Mouse (Mus musculus) megakaryocyte, embryonic 14.5 days (primary cell): ENCODE results near the gene Tmco1. TPM values are rescaled to one million over a fixed set of nuclear protein-coding genes. Genes with fewer than 3 reads are reported as not detected.

ENCODE experiments used
- H3K27me3 ChIP-seq: replicated peaks from 2 replicates; pipeline ENCODE3; 2012; ENCODE audit warnings: inconsistent platforms
- H3K36me3 ChIP-seq: replicated peaks from 2 replicates; pipeline ENCODE3; 2012; ENCODE audit warnings: low read length, inconsistent platforms, mixed read lengths
- H3K4me1 ChIP-seq: 2 replicates; pipeline ENCODE4 v1.6.1; 2012; ENCODE audit warnings: inconsistent platforms
- H3K4me3 ChIP-seq: replicated peaks from 2 replicates; pipeline ENCODE3; 2012; ENCODE audit warnings: moderate library complexity, mild to moderate bottlenecking, inconsistent platforms
- H3K9me3 ChIP-seq: 2 replicates; pipeline ENCODE4 v1.6.1; 2012; ENCODE audit warnings: inconsistent platforms
- FLI1 ChIP-seq: IDR thresholded peaks from 2 replicates; pipeline ENCODE4 v1.6.1; 2012; ENCODE audit warnings: low read length, inconsistent platforms, mixed read lengths
- GATA1 ChIP-seq: IDR thresholded peaks from 3 replicates; pipeline ENCODE4 v1.6.1; 2012; ENCODE audit warnings: mixed read lengths, low read length, inconsistent platforms, borderline replicate concordance
- polyA plus RNA-seq: library from polyadenylated mRNA; stranded (reverse); fragments of >175 nt; gene quantifications from 2 replicates; pipeline ENCODE4 v1.2.3, GENCODE M21; 2012; ENCODE audit warnings: low replicate concordance; ENCODE audit not compliant: insufficient read depth

Tmco1 gene
- polyA plus RNA-seq, 1 experiment: 56.2 TPM

GRCm38 (mm10) chr1:167290263-167290592 lies 17.9 kb upstream of the Tmco1 start:
- H3K4me3 ChIP-seq: no peak overlapping the region
- H3K9me3 ChIP-seq: no peaks in the 10 kb centered on the region
- no peak for TF ChIP-seq FLI1
- TF ChIP-seq GATA1: no peak
- peaks cover 67% of the 10 kb centered on the region for H3K4me1 ChIP-seq
- H3K36me3 ChIP-seq: no peaks in the 10 kb centered on the region
- H3K27me3 ChIP-seq: no peaks in the 10 kb centered on the region

GRCm38 (mm10) chr1:167291610-167292009 lies 16.6 kb upstream of the Tmco1 start:
- Histone ChIP-seq H3K4me1 (peaks cover 55% of the 10 kb centered on the region), H3K9me3 (no peaks in the 10 kb centered on the region), H3K36me3 (no peaks in the 10 kb centered on the region)

GRCm38 (mm10) chr1:167292447-167292846 lies 15.7 kb upstream of the Tmco1 start:
- Histone ChIP-seq H3K4me1 (peaks cover 47% of the 10 kb centered on the region), H3K36me3 (no peaks in the 10 kb centered on the region), H3K4me3 (no peak overlapping the region), H3K9me3 (no peaks in the 10 kb centered on the region), H3K27me3 (peaks cover 3% of the 10 kb centered on the region)
- TF ChIP-seq GATA1 (no peak), FLI1 (no peak)

More at GRCm38 (mm10) chr1:167291610-167292009, 16.6 kb upstream of the Tmco1 start:
- no peak for TF ChIP-seq FLI1
- TF ChIP-seq GATA1: no peak
- no peak overlapping the region for H3K4me3 ChIP-seq
- peaks cover 3% of the 10 kb centered on the region for H3K27me3 ChIP-seq

GRCm38 (mm10) chr1:167295679-167296402 lies 12.3 kb upstream of the Tmco1 start:
- no peak overlapping the region for H3K4me3 ChIP-seq
- no peak for TF ChIP-seq FLI1
- no peak for TF ChIP-seq GATA1
- peaks cover 27% of the 10 kb centered on the region for H3K4me1 ChIP-seq
- no peaks in the 10 kb centered on the region for H3K9me3 ChIP-seq
- H3K36me3 ChIP-seq: no peaks in the 10 kb centered on the region
- H3K27me3 ChIP-seq: peaks cover 3% of the 10 kb centered on the region

GRCm38 (mm10) chr1:167300122-167300521 lies 8.1 kb upstream of the Tmco1 start:
- Histone ChIP-seq H3K4me3 (no peak overlapping the region), H3K36me3 (no peaks in the 10 kb centered on the region), H3K27me3 (peaks cover 3% of the 10 kb centered on the region), H3K9me3 (no peaks in the 10 kb centered on the region), H3K4me1 (peaks cover 22% of the 10 kb centered on the region)
- TF ChIP-seq FLI1 (no peak), GATA1 (no peak)

GRCm38 (mm10) chr1:167305501-167306137 lies 2.6 kb upstream of the Tmco1 start:
- no peak overlapping the region for H3K4me3 ChIP-seq
- peaks cover 8% of the 10 kb centered on the region for H3K36me3 ChIP-seq
- TF ChIP-seq FLI1: no peak
- no peak for TF ChIP-seq GATA1
- peaks cover 53% of the 10 kb centered on the region for H3K4me1 ChIP-seq
- no peaks in the 10 kb centered on the region for H3K27me3 ChIP-seq
- H3K9me3 ChIP-seq: no peaks in the 10 kb centered on the region

GRCm38 (mm10) chr1:167306451-167307240 lies 1.5 kb upstream of the Tmco1 start:
- no peak for TF ChIP-seq FLI1
- TF ChIP-seq GATA1: no peak
- H3K4me1 ChIP-seq: peaks cover 60% of the 10 kb centered on the region
- no peaks in the 10 kb centered on the region for H3K27me3 ChIP-seq
- no peak overlapping the region for H3K4me3 ChIP-seq
- no peaks in the 10 kb centered on the region for H3K9me3 ChIP-seq
- peaks cover 13% of the 10 kb centered on the region for H3K36me3 ChIP-seq

- H3K36me3 ChIP-seq: peaks cover 21% of the 10 kb centered on the region
- H3K4me1 ChIP-seq: peaks cover 71% of the 10 kb centered on the region
- peak overlapping the region; percentile 92 for H3K4me3 ChIP-seq
- no peak for TF ChIP-seq GATA1
- no peak for TF ChIP-seq FLI1
- H3K9me3 ChIP-seq: no peaks in the 10 kb centered on the region
- H3K27me3 ChIP-seq: no peaks in the 10 kb centered on the region
These were observed 504 bp upstream of the Tmco1 start for GRCm38 (mm10) chr1:167307674-167308073.

- TF ChIP-seq FLI1: no peak
- peak; percentile 45; the same call in 1 of the 3 replicates for TF ChIP-seq GATA1
- H3K27me3 ChIP-seq: no peaks in the 10 kb centered on the region
- peak overlapping the region; percentile 75 for H3K4me3 ChIP-seq
- peaks cover 52% of the 10 kb centered on the region for H3K4me1 ChIP-seq
- peaks cover 53% of the 10 kb centered on the region for H3K36me3 ChIP-seq
- no peaks in the 10 kb centered on the region for H3K9me3 ChIP-seq
These were observed 4.2 kb downstream of the Tmco1 start for GRCm38 (mm10) chr1:167312367-167312766.
